In the genomic region with DNA sequence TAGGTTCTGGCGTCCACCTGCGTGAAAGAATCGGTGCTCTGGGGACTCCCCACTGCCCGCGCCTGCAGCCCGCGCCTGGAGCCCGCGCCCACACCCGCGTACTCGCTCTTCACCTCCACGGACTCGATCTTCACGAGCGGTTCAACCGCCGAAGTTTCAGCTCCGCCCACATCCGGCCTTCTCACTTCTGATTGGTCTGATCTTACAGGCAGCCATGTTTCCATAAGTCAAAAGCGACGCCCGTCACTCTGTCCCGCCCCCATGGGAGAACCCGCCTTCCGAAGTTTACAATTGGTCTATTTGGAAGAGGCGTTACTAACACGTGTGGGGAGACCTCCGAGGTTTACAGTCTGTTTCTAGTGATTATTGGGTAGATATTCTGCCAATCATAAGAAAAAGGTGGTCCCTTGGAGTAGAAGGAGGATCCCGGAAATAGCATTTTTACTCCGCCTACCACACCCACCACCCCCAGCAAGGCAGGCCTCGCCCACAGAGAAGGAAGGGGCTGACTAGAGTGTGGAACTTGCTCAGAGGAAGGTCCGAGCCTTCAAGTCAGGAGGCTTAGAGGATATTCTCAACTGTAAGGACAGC, we compare ENCODE assay signal across 8 mouse cellular contexts. TPM values are rescaled to one million over a fixed set of nuclear protein-coding genes. Genes with fewer than 3 reads are reported as not detected.
DNase-seq lines count a peak whose midpoint lies in the region; ATAC-seq and TF ChIP-seq lines count a peak whose summit lies in the region.

Ccdc61 (minus strand) TSS at position 175 of the 591 bp plus-strand sequence.

- peaks cover 24% of the 10 kb centered on the region for H3K4me1 ChIP-seq in embryonic facial prominence, embryonic 13.5 days
- no peaks in the 10 kb centered on the region; the same call in 1 of the 2 replicates for H3K4me1 ChIP-seq in kidney, adult 2 months (ENCODE audit: control insufficient read depth, insufficient read depth, low read length)
- peaks cover 17% of the 10 kb centered on the region for H3K4me1 ChIP-seq in limb, embryonic 12.5 days (replicated peaks)
- peaks cover 17% of the 10 kb centered on the region for H3K4me1 ChIP-seq in midbrain, embryonic 15.5 days
- H3K4me1 ChIP-seq in spleen, adult 2 months (ENCODE audit: control insufficient read depth, insufficient read depth, insufficient read length), result no peaks in the 10 kb centered on the region; the same call in 1 of the 2 replicates

- peak; percentile 28 for TF ChIP-seq POLR2A in kidney, adult 2 months (IDR thresholded peaks at IDR 0.05; ENCODE audit: low read depth, low read length)
- peak; percentile 72 for TF ChIP-seq POLR2A in spleen, adult 2 months (IDR thresholded peaks at IDR 0.05; ENCODE audit: low read depth, low read length)

- H3K9me3 ChIP-seq in embryonic facial prominence, embryonic 13.5 days, result no peaks in the 10 kb centered on the region
- H3K9me3 ChIP-seq in limb, embryonic 12.5 days, result no peaks in the 10 kb centered on the region
- no peaks in the 10 kb centered on the region for H3K9me3 ChIP-seq in midbrain, embryonic 15.5 days

- H3K36me3 ChIP-seq in embryonic facial prominence, embryonic 13.5 days, result no peaks in the 10 kb centered on the region
- H3K36me3 ChIP-seq in kidney, adult 2 months (ENCODE audit: control insufficient read depth, insufficient read depth, low read length), result no peaks in the 10 kb centered on the region
- H3K36me3 ChIP-seq in limb, embryonic 12.5 days, result peaks cover 18% of the 10 kb centered on the region
- H3K36me3 ChIP-seq in midbrain, embryonic 15.5 days (replicated peaks), result no peaks in the 10 kb centered on the region
- no peaks in the 10 kb centered on the region for H3K36me3 ChIP-seq in spleen, adult 2 months (ENCODE audit: control insufficient read depth, insufficient read depth, low read length)

- H3K9ac ChIP-seq in embryonic facial prominence, embryonic 13.5 days, result peak within 1 kb of the TSS; percentile 79
- H3K9ac ChIP-seq in limb, embryonic 12.5 days (replicated peaks), result peak within 1 kb of the TSS; percentile 71
- peak within 1 kb of the TSS; percentile 37; the same call in 1 of the 2 replicates for H3K9ac ChIP-seq in midbrain, embryonic 15.5 days

- H3K4me3 ChIP-seq in embryonic facial prominence, embryonic 13.5 days, result peak within 1 kb of the TSS; percentile 77
- peak within 1 kb of the TSS; percentile 76 for H3K4me3 ChIP-seq in kidney, adult 2 months (ENCODE audit: insufficient read depth, low read depth, low read length)
- H3K4me3 ChIP-seq in limb, embryonic 12.5 days (replicated peaks), result peak within 1 kb of the TSS; percentile 81
- H3K4me3 ChIP-seq in midbrain, embryonic 15.5 days, result peak within 1 kb of the TSS; percentile 60
- peak within 1 kb of the TSS; percentile 81 for H3K4me3 ChIP-seq in spleen, adult 2 months (ENCODE audit: extremely low read depth, insufficient read depth, insufficient read length)

- H3K4me2 ChIP-seq in embryonic facial prominence, embryonic 13.5 days, result peak within 1 kb of the TSS; percentile 74
- H3K4me2 ChIP-seq in limb, embryonic 12.5 days, result peak within 1 kb of the TSS; percentile 76
- H3K4me2 ChIP-seq in midbrain, embryonic 15.5 days, result peak within 1 kb of the TSS; percentile 63

- no peak for TF ChIP-seq CTCF in kidney, adult 2 months (conservative IDR thresholded peaks at IDR 0.05; ENCODE audit: insufficient read depth, insufficient read length, low read depth, low read length)
- no peak for TF ChIP-seq CTCF in spleen, adult 2 months (IDR thresholded peaks at IDR 0.05; ENCODE audit: extremely low read depth, insufficient read depth, insufficient read length, insufficient replicate concordance)

- ATAC-seq in embryonic facial prominence, embryonic 13.5 days (ENCODE audit: insufficient number of reproducible peaks, insufficient read depth, low FRiP score, low TSS enrichment, low read depth), result peak; percentile 98
- ATAC-seq in limb, embryonic 12.5 days (ENCODE audit: insufficient number of reproducible peaks, insufficient read depth, low FRiP score, low TSS enrichment, low read depth), result peak; percentile 99
- peak; percentile 99 for ATAC-seq in midbrain, embryonic 15.5 days (replicated peaks)

- WGBS in embryonic facial prominence, embryonic 13.5 days, result under 1% methylated on average over 33 of the region's 33 CpGs
- under 1% methylated on average over 33 of the region's 33 CpGs for WGBS in kidney, adult 2 months
- 2% methylated on average over 32 of the region's 33 CpGs for WGBS in limb, embryonic 12.5 days
- under 1% methylated on average over 33 of the region's 33 CpGs for WGBS in midbrain, embryonic 15.5 days
- under 1% methylated on average over 33 of the region's 33 CpGs for WGBS in spleen, adult 2 months

- no peak within 1 kb of the TSS for H3K27ac ChIP-seq in embryonic facial prominence, embryonic 13.5 days
- peak within 1 kb of the TSS; percentile 3; the same call in 1 of the 2 replicates for H3K27ac ChIP-seq in kidney, adult 2 months (ENCODE audit: insufficient read depth, low read depth, low read length)
- H3K27ac ChIP-seq in limb, embryonic 12.5 days, result no peak within 1 kb of the TSS
- H3K27ac ChIP-seq in midbrain, embryonic 15.5 days, result peak within 1 kb of the TSS; percentile 32
- peak within 1 kb of the TSS; percentile 36; the same call in 1 of the 2 replicates for H3K27ac ChIP-seq in spleen, adult 2 months (ENCODE audit: insufficient read depth, low read length)

- H3K27me3 ChIP-seq in embryonic facial prominence, embryonic 13.5 days, result no peaks in the 10 kb centered on the region
- no peaks in the 10 kb centered on the region for H3K27me3 ChIP-seq in kidney, adult 2 months (replicated peaks; ENCODE audit: control insufficient read depth, insufficient read depth, low read length)
- H3K27me3 ChIP-seq in limb, embryonic 12.5 days, result no peaks in the 10 kb centered on the region
- no peaks in the 10 kb centered on the region for H3K27me3 ChIP-seq in midbrain, embryonic 15.5 days (replicated peaks)
- no peaks in the 10 kb centered on the region for H3K27me3 ChIP-seq in spleen, adult 2 months (ENCODE audit: control insufficient read depth, insufficient read depth, low read length)

- DNase-seq in 3134 (ENCODE audit: extremely low read depth, insufficient read length, low spot score), result peak; percentile 93
- DNase-seq in adrenal gland, postnatal 36 days, result peak; percentile 94 to 96
- peak; percentile 99 to 100 for DNase-seq in heart, adult 18-20 months
- peak; percentile 99 for DNase-seq in kidney, adult 2 months
- peak; percentile 92 to 99 for DNase-seq in spleen, adult 2 months (ENCODE audit: low read depth in 1 of 2, low spot score in 2 of 2)

RNA-seq across cellular contexts. Expression of gene Ccdc61, which starts in this region (rescaled TPM):
- total RNA-seq in adrenal gland, postnatal 36 days (2021), result 10 to 100 TPM; 11.5 to 12.1 TPM
- 26.3 and 35.6 TPM in 2 replicates for polyA plus RNA-seq in embryonic facial prominence, embryonic 13.5 days (2015; fragmentation: Nextera tagmentation; extraction: Ambion mirVana)
- 10 to 100 TPM in 1 of 2 experiments, 1 to 10 TPM in 1; 8.8 to 10.2 TPM for total RNA-seq in heart, adult 18-20 months (2021)
- 19.8 and 21.3 TPM in 2 replicates for polyA plus RNA-seq in kidney, adult 2 months (2012; rRNA removed)
- polyA plus RNA-seq in limb, embryonic 12.5 days (2016; fragmentation: Nextera tagmentation; extraction: Ambion mirVana), result 39.9 and 45.3 TPM in 2 replicates
- polyA plus RNA-seq in midbrain, embryonic 15.5 days (2015; fragmentation: Nextera tagmentation; extraction: Ambion mirVana), result 24.6 and 25.8 TPM in 2 replicates
- polyA plus RNA-seq in spleen, adult 2 months (2012; rRNA removed), result 13.0 and 25.5 TPM in 2 replicates

Comparison
In these comparisons a context has a peak if more than half of its experiments do, and no peak if none do; other contexts are left out.
1. H3K27ac ChIP-seq: peak in kidney, adult 2 months (single experiment), midbrain, embryonic 15.5 days (single experiment) and spleen, adult 2 months (single experiment); none in embryonic facial prominence, embryonic 13.5 days (single experiment) and limb, embryonic 12.5 days (single experiment).
2. Peak in every context shown above with its lines, with median percentiles within 50 percentile points of each other: DNase-seq, ATAC-seq, H3K4me2 ChIP-seq, H3K4me3 ChIP-seq and H3K9ac ChIP-seq.